Mouse (Mus musculus): ENCODE measurements around the gene Klc3. TPM values are rescaled to one million over a fixed set of nuclear protein-coding genes. Genes with fewer than 3 reads are reported as not detected.
A peak's percentile ranks its signal among the peaks of the same experiment; 100 is the strongest.

Klc3 gene
- polyA plus RNA-seq, 1 experiment from 2014 or later, result 0.58 TPM

DNA sequence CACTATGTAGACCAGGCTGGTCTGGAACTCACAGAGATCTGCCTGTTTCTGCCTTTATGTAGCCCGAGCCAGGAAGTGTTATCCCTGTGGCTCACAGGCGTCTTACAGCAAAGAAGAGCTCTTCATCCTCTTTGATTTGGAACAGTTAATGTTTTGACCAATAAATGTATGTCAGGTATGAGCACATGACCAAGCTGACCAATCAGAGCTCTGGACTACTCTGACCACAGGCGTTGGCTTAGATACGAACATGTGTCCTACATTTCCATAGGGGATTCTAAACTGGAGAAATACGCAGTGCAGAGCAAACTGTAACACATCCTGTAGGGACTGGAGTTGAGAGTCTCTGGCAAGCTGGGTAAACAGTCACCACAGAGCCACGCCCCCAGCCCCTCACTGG, 23.0 kb upstream of the Klc3 start:
- Histone ChIP-seq H3K9me3 (replicated peaks) (no peaks in the 10 kb centered on the region), H3K4me3 (no peak overlapping the region), H3K4me2 (no peak overlapping the region), H3K27ac (no peak overlapping the region), H3K36me3 (peaks cover 66% of the 10 kb centered on the region), H3K4me1 (no peaks in the 10 kb centered on the region), H3K27me3 (replicated peaks) (peaks cover 16% of the 10 kb centered on the region), H3K9ac (no peak overlapping the region)
- WGBS (ENCODE audit: insufficient replicate concordance), result 84% methylated on average over 6 of the region's 6 CpGs
- ATAC-seq, result no peak

DNA sequence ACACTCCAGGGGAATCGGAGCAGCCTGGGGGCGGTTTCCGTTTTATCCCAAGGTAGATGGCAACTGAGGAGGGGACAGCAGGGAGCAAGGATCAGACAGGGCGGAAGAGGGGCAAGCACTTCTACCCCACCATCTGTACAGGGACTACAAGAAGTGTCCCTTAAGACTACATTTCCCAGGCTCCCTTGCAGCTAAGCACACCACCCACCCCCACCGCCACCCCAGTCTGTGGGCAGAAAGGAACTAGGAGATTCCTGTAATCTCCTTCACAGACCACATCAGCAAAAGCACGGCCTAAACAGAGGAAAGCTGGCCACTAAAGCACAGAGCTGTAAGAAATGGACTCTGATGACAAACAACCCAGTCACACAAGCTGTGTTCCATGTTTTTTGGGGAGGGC, 22.4 kb upstream of the Klc3 start:
- ATAC-seq, result no peak
- Histone ChIP-seq H3K4me3 (no peak overlapping the region), H3K9me3 (replicated peaks) (no peaks in the 10 kb centered on the region), H3K4me2 (no peak overlapping the region), H3K4me1 (peaks cover 3% of the 10 kb centered on the region), H3K27me3 (replicated peaks) (peaks cover 21% of the 10 kb centered on the region), H3K36me3 (peaks cover 61% of the 10 kb centered on the region), H3K9ac (no peak overlapping the region), H3K27ac (no peak overlapping the region)
- WGBS (ENCODE audit: insufficient replicate concordance), result 70% methylated on average over 6 of the region's 6 CpGs

GRCm38 (mm10) chr7:19424051-19424450, 20.1 kb upstream of the Klc3 start:
- WGBS (ENCODE audit: insufficient replicate concordance), result 42% methylated on average over 4 of the region's 4 CpGs
- Histone ChIP-seq H3K9ac (no peak overlapping the region), H3K9me3 (replicated peaks) (no peaks in the 10 kb centered on the region), H3K27ac (no peak overlapping the region), H3K4me3 (no peak overlapping the region), H3K4me2 (no peak overlapping the region), H3K27me3 (replicated peaks) (peaks cover 44% of the 10 kb centered on the region), H3K4me1 (peaks cover 19% of the 10 kb centered on the region), H3K36me3 (peaks cover 40% of the 10 kb centered on the region)
- ATAC-seq, result no peak

DNA sequence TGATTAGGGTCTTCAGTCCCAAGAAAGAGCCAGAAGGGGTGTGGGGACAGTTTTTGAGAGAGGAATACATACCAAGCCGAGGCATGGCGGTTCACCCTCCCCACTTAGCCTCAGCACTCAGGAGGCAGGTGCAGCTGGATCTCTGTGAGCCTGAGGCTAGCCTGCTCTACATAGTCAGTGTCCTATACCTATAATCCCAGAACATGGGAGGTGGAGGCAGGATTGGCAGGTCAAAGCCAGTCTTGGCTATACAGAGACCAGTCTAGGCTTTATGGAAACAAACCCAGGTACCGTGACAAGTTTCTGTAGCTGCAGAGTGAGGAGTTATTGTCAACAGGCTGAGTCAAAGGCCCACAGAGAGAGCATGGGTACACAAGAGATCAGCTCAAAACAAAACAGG, 19.2 kb upstream of the Klc3 start:
- H3K27me3 ChIP-seq (replicated peaks), result peaks cover 54% of the 10 kb centered on the region
- H3K27ac ChIP-seq, result no peak overlapping the region
- no peak for ATAC-seq
- H3K4me2 ChIP-seq, result no peak overlapping the region
- 81% methylated on average over 3 of the region's 3 CpGs for WGBS (ENCODE audit: insufficient replicate concordance)
- H3K9ac ChIP-seq, result no peak overlapping the region
- H3K36me3 ChIP-seq, result peaks cover 30% of the 10 kb centered on the region
- H3K9me3 ChIP-seq (replicated peaks), result no peaks in the 10 kb centered on the region
- H3K4me3 ChIP-seq, result no peak overlapping the region
- H3K4me1 ChIP-seq, result peaks cover 19% of the 10 kb centered on the region

DNA sequence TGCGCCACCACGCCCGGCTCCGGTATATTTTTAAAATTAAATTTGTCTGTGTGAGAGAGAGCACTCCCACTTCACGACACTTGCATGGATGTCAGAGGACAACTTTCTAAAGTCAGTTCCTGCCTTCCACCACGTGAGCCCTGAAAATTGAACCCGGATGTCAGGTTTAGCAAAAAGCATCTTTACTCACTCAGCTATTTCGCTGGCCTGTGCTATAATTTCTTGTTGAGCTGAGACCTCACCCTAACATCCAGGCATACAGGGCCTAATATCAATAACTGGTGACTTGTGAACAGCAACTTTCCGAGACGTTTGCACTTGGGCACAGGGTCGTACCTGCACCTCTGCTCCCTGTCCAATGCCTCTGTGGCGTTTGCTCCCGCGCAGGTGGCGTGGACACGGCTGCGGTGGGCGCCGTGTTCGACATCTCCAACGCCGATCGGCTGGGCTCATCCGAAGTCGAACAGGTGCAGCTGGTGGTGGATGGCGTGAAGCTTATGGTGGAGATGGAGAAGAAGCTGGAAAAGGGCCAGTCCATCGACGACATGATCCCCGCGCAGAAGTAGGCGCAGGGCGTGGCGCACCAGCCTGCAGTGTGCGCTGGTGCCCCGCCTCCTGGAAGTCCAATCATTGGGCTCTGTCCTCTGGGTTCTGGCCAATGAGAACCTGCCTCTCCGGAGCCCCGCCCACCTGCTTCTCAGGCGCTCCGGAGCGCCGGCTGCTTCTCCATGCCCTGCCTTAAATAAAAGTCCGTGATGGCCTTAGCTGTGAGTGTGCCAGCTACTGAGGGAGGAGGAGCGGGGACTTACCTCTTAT, 17.1 kb upstream of the Klc3 start:
- 12% methylated on average over 43 of the region's 43 CpGs for WGBS (ENCODE audit: insufficient replicate concordance)
- Histone ChIP-seq H3K4me2 (peak overlapping the region; percentile 60), H3K4me3 (peak overlapping the region; percentile 29), H3K4me1 (peaks cover 19% of the 10 kb centered on the region), H3K27ac (no peak overlapping the region), H3K36me3 (peaks cover 11% of the 10 kb centered on the region), H3K9me3 (replicated peaks) (no peaks in the 10 kb centered on the region), H3K27me3 (replicated peaks) (peaks cover 75% of the 10 kb centered on the region), H3K9ac (no peak overlapping the region)
- ATAC-seq, result peak; percentile 91

DNA sequence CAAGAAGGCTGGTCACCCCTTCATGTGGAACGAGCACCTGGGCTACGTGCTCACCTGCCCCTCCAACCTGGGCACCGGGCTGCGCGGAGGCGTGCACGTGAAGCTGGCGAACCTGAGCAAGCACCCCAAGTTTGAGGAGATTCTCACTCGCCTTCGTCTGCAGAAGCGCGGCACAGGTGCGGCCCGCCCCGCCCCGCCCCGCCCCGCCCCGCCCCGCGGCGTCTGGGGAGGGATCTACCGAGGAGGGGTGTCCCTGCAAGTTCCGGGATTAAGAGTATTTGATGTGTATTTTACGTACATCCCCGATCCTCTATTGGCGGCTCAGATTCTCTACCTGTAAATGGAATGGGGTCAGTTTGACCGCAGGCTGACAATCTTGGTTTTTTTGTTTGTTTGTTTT, 16.2 kb upstream of the Klc3 start:
- H3K27me3 ChIP-seq (replicated peaks), result peaks cover 84% of the 10 kb centered on the region
- H3K4me3 ChIP-seq, result peak overlapping the region; percentile 7; the same call in 1 of the 2 replicates
- no peak overlapping the region for H3K9ac ChIP-seq
- H3K4me2 ChIP-seq, result peak overlapping the region; percentile 27; the same call in 1 of the 2 replicates
- H3K27ac ChIP-seq, result no peak overlapping the region
- no peaks in the 10 kb centered on the region for H3K9me3 ChIP-seq (replicated peaks)
- 7% methylated on average over 28 of the region's 28 CpGs for WGBS (ENCODE audit: insufficient replicate concordance)
- ATAC-seq, result no peak
- H3K36me3 ChIP-seq, result peaks cover 2% of the 10 kb centered on the region; the same call in 1 of the 2 replicates
- peaks cover 19% of the 10 kb centered on the region for H3K4me1 ChIP-seq

DNA sequence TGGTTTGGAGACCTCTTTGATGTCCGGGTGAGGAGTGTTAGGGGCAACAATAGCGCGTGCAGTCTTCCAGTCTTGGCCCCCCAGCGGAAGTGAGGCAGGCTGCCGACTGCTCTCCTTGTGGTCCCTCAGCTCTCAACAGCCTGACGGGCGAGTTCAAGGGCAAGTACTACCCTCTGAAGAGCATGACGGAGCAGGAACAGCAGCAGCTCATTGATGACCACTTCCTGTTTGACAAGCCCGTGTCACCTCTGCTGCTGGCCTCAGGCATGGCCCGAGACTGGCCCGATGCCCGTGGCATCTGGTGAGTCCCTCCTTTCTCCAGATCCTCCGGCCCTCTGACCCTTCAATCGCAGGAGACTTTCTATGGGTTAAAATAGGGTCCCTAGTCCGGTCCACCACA, 12.7 kb upstream of the Klc3 start:
- WGBS (ENCODE audit: insufficient replicate concordance), result 35% methylated on average over 15 of the region's 15 CpGs
- H3K4me3 ChIP-seq, result no peak overlapping the region
- peaks cover 18% of the 10 kb centered on the region for H3K4me1 ChIP-seq
- H3K27ac ChIP-seq, result no peak overlapping the region
- H3K4me2 ChIP-seq, result no peak overlapping the region
- peaks cover 6% of the 10 kb centered on the region; the same call in 1 of the 2 replicates for H3K9me3 ChIP-seq (replicated peaks)
- H3K27me3 ChIP-seq (replicated peaks), result peaks cover 84% of the 10 kb centered on the region
- no peaks in the 10 kb centered on the region for H3K36me3 ChIP-seq
- H3K9ac ChIP-seq, result no peak overlapping the region
- no peak for ATAC-seq

GRCm38 (mm10) chr7:19413525-19413924, 9.6 kb upstream of the Klc3 start:
- 64% methylated on average over 3 of the region's 3 CpGs for WGBS (ENCODE audit: insufficient replicate concordance)
- H3K27me3 ChIP-seq (replicated peaks), result peaks cover 70% of the 10 kb centered on the region
- H3K36me3 ChIP-seq, result no peaks in the 10 kb centered on the region
- no peak overlapping the region for H3K27ac ChIP-seq
- no peak for ATAC-seq
- H3K9me3 ChIP-seq (replicated peaks), result peaks cover 6% of the 10 kb centered on the region; the same call in 1 of the 2 replicates
- H3K4me1 ChIP-seq, result no peaks in the 10 kb centered on the region
- no peak overlapping the region for H3K4me3 ChIP-seq
- H3K4me2 ChIP-seq, result no peak overlapping the region
- H3K9ac ChIP-seq, result no peak overlapping the region

DNA sequence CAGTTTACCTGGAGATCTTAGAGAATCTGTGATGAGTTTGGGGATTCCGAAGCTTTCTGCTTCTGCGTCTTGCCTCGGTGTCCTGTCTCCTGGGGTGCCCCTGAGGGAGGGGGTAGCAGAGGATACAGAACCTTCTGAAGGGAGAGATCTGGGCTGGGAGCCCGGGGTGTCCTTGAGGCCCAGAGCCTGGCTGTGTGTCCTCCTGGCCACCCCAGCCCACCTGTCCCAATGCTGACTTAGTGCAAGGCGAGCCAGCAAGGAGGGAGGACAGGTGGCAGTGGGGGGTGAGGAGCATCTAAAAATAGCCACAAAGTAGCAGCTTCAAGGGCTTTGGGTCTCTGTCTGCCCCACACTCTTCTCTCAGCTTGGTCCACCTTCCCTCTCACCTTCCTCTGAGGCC, 7.9 kb upstream of the Klc3 start:
- H3K27me3 ChIP-seq (replicated peaks), result peaks cover 54% of the 10 kb centered on the region
- H3K4me1 ChIP-seq, result no peaks in the 10 kb centered on the region
- 64% methylated on average over 5 of the region's 5 CpGs for WGBS (ENCODE audit: insufficient replicate concordance)
- H3K36me3 ChIP-seq, result no peaks in the 10 kb centered on the region
- no peak overlapping the region for H3K9ac ChIP-seq
- peaks cover 6% of the 10 kb centered on the region; the same call in 1 of the 2 replicates for H3K9me3 ChIP-seq (replicated peaks)
- ATAC-seq, result no peak
- no peak overlapping the region for H3K4me3 ChIP-seq
- H3K27ac ChIP-seq, result no peak overlapping the region
- H3K4me2 ChIP-seq, result no peak overlapping the region

DNA sequence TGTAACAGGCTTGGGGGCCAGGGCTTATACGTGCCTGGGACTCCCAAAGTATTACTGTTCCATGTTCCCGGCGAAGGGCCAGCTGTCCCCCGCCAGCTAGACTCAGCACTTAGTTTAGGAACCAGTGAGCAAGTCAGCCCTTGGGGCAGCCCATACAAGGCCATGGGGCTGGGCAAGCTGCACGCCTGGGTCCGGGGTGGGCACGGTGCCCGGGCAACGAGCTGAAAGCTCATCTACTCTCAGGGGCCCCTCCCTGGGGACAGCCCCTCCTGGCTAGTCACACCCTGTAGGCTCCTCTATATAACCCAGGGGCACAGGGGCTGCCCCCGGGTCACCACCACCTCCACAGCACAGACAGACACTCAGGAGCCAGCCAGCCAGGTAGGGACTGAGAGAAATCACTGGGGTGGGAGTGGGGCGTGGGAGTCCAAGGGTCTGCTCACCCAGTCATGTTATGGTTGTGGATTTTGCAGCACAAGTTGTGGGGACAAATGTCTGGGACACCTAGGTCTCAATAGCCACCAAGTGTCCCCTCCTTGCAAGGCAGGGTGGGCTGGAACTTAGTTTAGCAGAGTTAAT, 7.0 kb upstream of the Klc3 start:
- H3K9me3 ChIP-seq (replicated peaks), result peaks cover 6% of the 10 kb centered on the region; the same call in 1 of the 2 replicates
- no peak for ATAC-seq
- no peak overlapping the region for H3K27ac ChIP-seq
- H3K27me3 ChIP-seq (replicated peaks), result peaks cover 54% of the 10 kb centered on the region
- H3K4me1 ChIP-seq, result peaks cover 2% of the 10 kb centered on the region; the same call in 1 of the 2 replicates
- 62% methylated on average over 11 of the region's 11 CpGs for WGBS (ENCODE audit: insufficient replicate concordance)
- no peaks in the 10 kb centered on the region for H3K36me3 ChIP-seq
- no peak overlapping the region for H3K4me2 ChIP-seq
- H3K4me3 ChIP-seq, result no peak overlapping the region
- H3K9ac ChIP-seq, result no peak overlapping the region

- no peak overlapping the region for H3K4me2 ChIP-seq
- WGBS (ENCODE audit: insufficient replicate concordance), result 44% methylated on average over 6 of the region's 6 CpGs
- peaks cover 6% of the 10 kb centered on the region; the same call in 1 of the 2 replicates for H3K9me3 ChIP-seq (replicated peaks)
- H3K4me3 ChIP-seq, result no peak overlapping the region
- no peak overlapping the region for H3K27ac ChIP-seq
- no peak for ATAC-seq
- H3K36me3 ChIP-seq, result no peaks in the 10 kb centered on the region
- peaks cover 49% of the 10 kb centered on the region for H3K27me3 ChIP-seq (replicated peaks)
- peaks cover 6% of the 10 kb centered on the region; the same call in 1 of the 2 replicates for H3K4me1 ChIP-seq
- no peak overlapping the region for H3K9ac ChIP-seq
These were observed 5.8 kb upstream of the Klc3 start for GRCm38 (mm10) chr7:19409753-19410152.

- H3K9me3 ChIP-seq (replicated peaks), result peaks cover 11% of the 10 kb centered on the region
- no peak overlapping the region for H3K27ac ChIP-seq
- H3K4me3 ChIP-seq, result no peak overlapping the region
- H3K4me1 ChIP-seq, result peaks cover 21% of the 10 kb centered on the region
- H3K4me2 ChIP-seq, result peak overlapping the region; percentile 44
- H3K36me3 ChIP-seq, result no peaks in the 10 kb centered on the region
- peaks cover 70% of the 10 kb centered on the region for H3K27me3 ChIP-seq (replicated peaks)
- ATAC-seq, result peak; percentile 50
- H3K9ac ChIP-seq, result no peak overlapping the region
- 3% methylated on average over 19 of the region's 19 CpGs for WGBS (ENCODE audit: insufficient replicate concordance)
These were observed 1.5 kb upstream of the Klc3 start for GRCm38 (mm10) chr7:19405417-19405816.
